Mouse (Mus musculus) testis, adult 10 weeks (tissue): ENCODE results near the gene Gm21994. TPM values are rescaled to one million over a fixed set of nuclear protein-coding genes. Genes with fewer than 3 reads are reported as not detected.

Experiments used
- polyA plus RNA-seq: library from polyadenylated mRNA; stranded (reverse); fragments of 350-450 nt; fragmentation: Illumina TruSeq; extraction: RNeasy Lipid Tissue Mini Kit (QIAGEN cat#74804); gene quantifications from one replicate; pipeline ENCODE4 v1.2.3, GENCODE M21; 2014; ENCODE audit warnings: low read depth, low replicate concordance

Gene Gm21994
- 9.4 TPM for polyA plus RNA-seq

GRCm38 (mm10) chr2:150255491-150255890 is at the start of gene Gm21994:
TSS of gene Gm21994 (minus strand) at chr2:150255591.

GRCm38 (mm10) chr2:150257291-150257690 is 1.9 kb upstream of the Gm21994 start, which contains the start of gene Gm14124:
TSS of gene Gm14124 (plus strand) at chr2:150257517.

GRCm38 (mm10) chr2:150217600-150218362 is 37.6 kb downstream of the Gm21994 start, which contains the start of gene Zfp937:
TSS of gene Zfp937 (plus strand) at chr2:150218073.

Other genes with a start within 250 kb of the Gm21994 start
- gene Zfp120, start 118.9 kb downstream of the Gm21994 start, polyA plus RNA-seq = 6.0 TPM
- 0.80 TPM for gene Gm10770, start 75.9 kb downstream of the Gm21994 start, polyA plus RNA-seq
- 3.9 TPM for gene Gm14139, start 73.8 kb downstream of the Gm21994 start, polyA plus RNA-seq
- 4.5 TPM for gene Zfp937, start 37.5 kb downstream of the Gm21994 start, polyA plus RNA-seq
- gene Gm14124, start 1.9 kb upstream of the Gm21994 start, polyA plus RNA-seq = 1.0 TPM
- 3.5 TPM for gene Gm10130, start 68.1 kb upstream of the Gm21994 start, polyA plus RNA-seq
- gene 3300002I08Rik, start 107.2 kb upstream of the Gm21994 start, polyA plus RNA-seq = 6.5 TPM
- 13.3 TPM for gene Zfp442, start 195.9 kb upstream of the Gm21994 start, polyA plus RNA-seq
- 1.1 TPM for gene Zfp345, start 229.5 kb upstream of the Gm21994 start, polyA plus RNA-seq